Mouse (Mus musculus) MEL (cell line): ENCODE measurements around the gene Mob2. TPM values are rescaled to one million over a fixed set of nuclear protein-coding genes. Genes with fewer than 3 reads are reported as not detected.

Source experiments
- DNase-seq: peaks from one replicate; pipeline ENCODE4 v3.0.0; 2011; ENCODE audit warnings: low read depth, low spot score
- H3K27ac ChIP-seq: 2 replicates; pipeline ENCODE4 v1.5.1; 2012; ENCODE audit warnings: low read depth, mild to moderate bottlenecking, control low read depth, low read length, moderate library complexity; ENCODE audit not compliant: control insufficient read depth
- H3K27me3 ChIP-seq, 2 experiments: fragments of 150-350 bp in 1 of 2; sonication (generic) in 1 of 2; 2 replicates each; pipeline ENCODE4 v1.6.1; 2012; ENCODE audit warnings: low read length in 2 of 2, mild to moderate bottlenecking in 2 of 2, improper control_type of control experiment in 1 of 2, moderate library complexity in 1 of 2; ENCODE audit not compliant: insufficient read depth in 2 of 2, control insufficient read depth in 1 of 2
- H3K36me3 ChIP-seq, 2 experiments: 2 replicates each; pipeline ENCODE4 v1.6.1; 2012 to 2014; ENCODE audit warnings: low read length in 2 of 2, improper control_type of control experiment in 1 of 2, inconsistent platforms in 1 of 2, mild to moderate bottlenecking in 1 of 2; ENCODE audit not compliant: insufficient read depth in 2 of 2, control insufficient read depth in 1 of 2
- H3K4me1 ChIP-seq, 2 experiments: fragments of 150-350 bp in 1 of 2; sonication (generic) in 1 of 2; 2 replicates each; pipeline ENCODE4 v1.6.1; 2012; ENCODE audit warnings: low read length in 2 of 2, improper control_type of control experiment in 1 of 2, mild to moderate bottlenecking in 1 of 2; ENCODE audit not compliant: insufficient read depth in 2 of 2, control insufficient read depth in 1 of 2
- H3K4me3 ChIP-seq, 2 experiments: fragments of 150-350 bp in 1 of 2; sonication (generic) in 1 of 2; 2 replicates each; pipeline ENCODE4 v1.5.1; 2012; ENCODE audit warnings: low read depth in 2 of 2, low read length in 2 of 2, mild to moderate bottlenecking in 2 of 2, moderate library complexity in 2 of 2, control low read depth in 1 of 2, improper control_type of control experiment in 1 of 2; ENCODE audit not compliant: control insufficient read depth in 1 of 2, insufficient read depth in 1 of 2
- H3K79me2 ChIP-seq: 2 replicates; pipeline ENCODE4 v1.6.1; 2012; ENCODE audit warnings: mild to moderate bottlenecking, low read length, moderate library complexity; ENCODE audit not compliant: control insufficient read depth, poor library complexity, insufficient read depth
- H3K9ac ChIP-seq: 2 replicates; pipeline ENCODE4 v1.6.1; 2012; ENCODE audit warnings: low read depth, mild to moderate bottlenecking, control low read depth, low read length, moderate library complexity; ENCODE audit not compliant: control insufficient read depth, poor library complexity, severe bottlenecking
- H3K9me3 ChIP-seq: fragments of 150-350 bp; sonication (generic); replicated peaks from 2 replicates; pipeline ENCODE4 v1.6.1; 2012; ENCODE audit warnings: mild to moderate bottlenecking, low read length, improper control_type of control experiment, moderate library complexity; ENCODE audit not compliant: insufficient read depth
- BHLHE40 ChIP-seq: IDR thresholded peaks from 2 replicates; pipeline ENCODE4 v1.6.1; 2012; ENCODE audit warnings: low read depth, mild to moderate bottlenecking, inconsistent platforms, low read length, improper control_type of control experiment, borderline replicate concordance
- CHD1 ChIP-seq: IDR thresholded peaks from 2 replicates; pipeline ENCODE4 v1.6.1; 2012; ENCODE audit warnings: low read depth, mild to moderate bottlenecking, inconsistent platforms, low read length, improper control_type of control experiment
- CTCF ChIP-seq, 3 experiments: IDR thresholded peaks in 2 of 3; conservative IDR thresholded peaks in 1 of 3; 2 replicates each; pipeline ENCODE4 v1.5.1; 2011 to 2012; ENCODE audit warnings: low read length in 3 of 3, low read depth in 2 of 3, mild to moderate bottlenecking in 2 of 3, improper control_type of control experiment in 1 of 3, inconsistent platforms in 1 of 3, mixed read lengths in 1 of 3, moderate library complexity in 1 of 3; ENCODE audit not compliant: control insufficient read depth in 1 of 3, insufficient read depth in 1 of 3, poor library complexity in 1 of 3, severe bottlenecking in 1 of 3
- ETS1 ChIP-seq: IDR thresholded peaks from 2 replicates; pipeline ENCODE4 v1.6.1; 2012; ENCODE audit warnings: low read depth, mild to moderate bottlenecking, inconsistent platforms, low read length, improper control_type of control experiment, moderate library complexity
- GABPA ChIP-seq: IDR thresholded peaks from 2 replicates; pipeline ENCODE4 v1.6.1; 2012; ENCODE audit warnings: low read depth, mild to moderate bottlenecking, inconsistent platforms, low read length, improper control_type of control experiment, moderate library complexity
- MAFK ChIP-seq: IDR thresholded peaks from 2 replicates; pipeline ENCODE4 v1.6.1; 2011; ENCODE audit warnings: low read depth, mild to moderate bottlenecking, low read length, improper control_type of control experiment, borderline replicate concordance
- MAZ ChIP-seq: IDR thresholded peaks from 2 replicates; pipeline ENCODE4 v1.6.1; 2012; ENCODE audit warnings: low read depth, mild to moderate bottlenecking, inconsistent platforms, low read length, improper control_type of control experiment
- MEF2A ChIP-seq: IDR thresholded peaks from 2 replicates; pipeline ENCODE4 v1.6.1; 2014; ENCODE audit warnings: low read depth, mild to moderate bottlenecking, inconsistent platforms, low read length, improper control_type of control experiment; ENCODE audit not compliant: poor library complexity, insufficient replicate concordance, severe bottlenecking; ENCODE audit errors: extremely low read depth
- MYC ChIP-seq: IDR thresholded peaks from 2 replicates; pipeline ENCODE4 v1.6.1; 2011; ENCODE audit warnings: low read depth, mild to moderate bottlenecking, low read length, improper control_type of control experiment, moderate library complexity
- RAD21 ChIP-seq: IDR thresholded peaks from 2 replicates; pipeline ENCODE4 v1.6.1; 2011; ENCODE audit warnings: mild to moderate bottlenecking, low read depth, low read length, improper control_type of control experiment
- RCOR1 ChIP-seq: IDR thresholded peaks from 2 replicates; pipeline ENCODE4 v1.6.1; 2012; ENCODE audit warnings: low read depth, mild to moderate bottlenecking, inconsistent platforms, low read length, improper control_type of control experiment
- TBP ChIP-seq: IDR thresholded peaks from 2 replicates; pipeline ENCODE4 v1.8.0; 2011; ENCODE audit warnings: low read depth, low read length, improper control_type of control experiment
- UBTF ChIP-seq: IDR thresholded peaks from 2 replicates; pipeline ENCODE4 v1.6.1; 2012; ENCODE audit warnings: low read depth, mild to moderate bottlenecking, inconsistent platforms, low read length, improper control_type of control experiment, moderate library complexity, borderline replicate concordance; ENCODE audit not compliant: insufficient read depth
- USF1 ChIP-seq: IDR thresholded peaks from 2 replicates; pipeline ENCODE4 v1.6.1; 2014; ENCODE audit warnings: low read depth, mild to moderate bottlenecking, inconsistent platforms, low read length, improper control_type of control experiment, moderate library complexity
- USF2 ChIP-seq, 2 experiments: IDR thresholded peaks; 2 replicates each; pipeline ENCODE4 v1.6.1; 2011 to 2012; ENCODE audit warnings: improper control_type of control experiment in 2 of 2, low read length in 2 of 2, borderline replicate concordance in 1 of 2, inconsistent platforms in 1 of 2, low read depth in 1 of 2, mild to moderate bottlenecking in 1 of 2; ENCODE audit not compliant: insufficient read depth in 1 of 2
- ZC3H11A ChIP-seq: IDR thresholded peaks from 2 replicates; pipeline ENCODE4 v1.6.1; 2012; ENCODE audit warnings: low read depth, mild to moderate bottlenecking, inconsistent platforms, low read length, improper control_type of control experiment
- ZKSCAN1 ChIP-seq: IDR thresholded peaks from 2 replicates; pipeline ENCODE4 v1.6.1; 2012; ENCODE audit warnings: low read depth, mild to moderate bottlenecking, inconsistent platforms, low read length, improper control_type of control experiment, moderate library complexity
- ZNF384 ChIP-seq: IDR thresholded peaks from 2 replicates; pipeline ENCODE4 v1.6.1; 2012; ENCODE audit warnings: low read depth, mild to moderate bottlenecking, inconsistent platforms, low read length, improper control_type of control experiment
- polyA plus RNA-seq, 2 experiments: library from polyadenylated mRNA; stranded (reverse) in 1 of 2; unstranded in 1 of 2; fragments of >175 nt in 1 of 2; fragments of >200 nt in 1 of 2; gene quantifications; 2 replicates each; pipeline versions ENCODE4 v1.2.1 to v1.2.4; 2012; ENCODE audit warnings: low replicate concordance in 2 of 2, low read depth in 1 of 2; ENCODE audit not compliant: insufficient read length in 2 of 2, insufficient read depth in 1 of 2, missing spikeins in 1 of 2
- total RNA-seq: library from RNA; depleted of rRNA; stranded (reverse); fragments of 300-350 nt; gene quantifications from 2 replicates; pipeline ENCODE4 v1.2.3, GENCODE M21; 2012

Gene Mob2
- total and polyA plus RNA-seq, 3 experiments, result 33.6 to 45.2 TPM; not detected in 1

GRCm38 (mm10) chr7:142084820-142085219 lies 24.0 kb upstream of the Mob2 start:
- Histone ChIP-seq H3K79me2 (no peaks in the 10 kb centered on the region), H3K36me3 (peaks cover 0 to 23% of the 10 kb centered on the region in 2 experiments; a peak in 2 of 4 replicates), H3K9me3 (no peaks in the 10 kb centered on the region), H3K9ac (no peak overlapping the region), H3K4me1 (peaks cover 27 to 41% of the 10 kb centered on the region in 2 experiments), H3K4me3 (no peak overlapping the region), H3K27ac (no peak overlapping the region), H3K27me3 (no peaks in the 10 kb centered on the region)
- TF ChIP-seq USF1, result no peak
- TF ChIP-seq ZC3H11A, result no peak
- TF ChIP-seq ETS1, result peak; percentile 51; the same call in 1 of the 2 replicates
- no peak for TF ChIP-seq GABPA
- no peak for TF ChIP-seq ZKSCAN1
- no peak for TF ChIP-seq MEF2A
- DNase-seq, result no peak

- peaks cover 0 to 23% of the 10 kb centered on the region in 2 experiments; a peak in 2 of 4 replicates for H3K36me3 ChIP-seq
- H3K27me3 ChIP-seq, result no peaks in the 10 kb centered on the region
- H3K9me3 ChIP-seq, result no peaks in the 10 kb centered on the region
- no peak overlapping the region for H3K27ac ChIP-seq
- H3K4me1 ChIP-seq, result peaks cover 27 to 37% of the 10 kb centered on the region in 2 experiments
- TF ChIP-seq CHD1, result no peak
- no peak for TF ChIP-seq MYC
- TF ChIP-seq MAZ, result no peak
- TF ChIP-seq BHLHE40, result no peak
- TF ChIP-seq USF2 (IDR thresholded peaks at IDR 0.05; ENCODE audit: borderline replicate concordance in 1 of 2, insufficient read depth in 1 of 2, low read depth in 1 of 2, low read length in 2 of 2), result no peak
- TF ChIP-seq CTCF (IDR thresholded peaks at IDR 0.05 in 2 of 3, conservative IDR thresholded peaks at IDR 0.05 in 1 of 3; ENCODE audit: control insufficient read depth in 1 of 3, insufficient read depth in 1 of 3, low read depth in 2 of 3, low read length in 3 of 3, poor library complexity in 1 of 3, severe bottlenecking in 1 of 3), result no peak
- TF ChIP-seq ZKSCAN1, result no peak
- TF ChIP-seq RAD21, result no peak
- no peak for TF ChIP-seq TBP
- TF ChIP-seq UBTF, result no peak
- no peak for TF ChIP-seq MAFK
- TF ChIP-seq ZNF384, result no peak
- no peak for TF ChIP-seq RCOR1
- TF ChIP-seq, all 39 proteins: peak for 0
- Histone ChIP-seq H3K4me3 (no peak overlapping the region), H3K79me2 (no peaks in the 10 kb centered on the region), H3K9ac (no peak overlapping the region)
- DNase-seq, result peak; percentile 20
These were observed 23.5 kb upstream of the Mob2 start for GRCm38 (mm10) chr7:142084395-142084794.
